Mouse (Mus musculus) olfactory bulb, adult 2 months (tissue): ENCODE results near the gene Cep104. TPM values are rescaled to one million over a fixed set of nuclear protein-coding genes. Genes with fewer than 3 reads are reported as not detected.

ENCODE experiments used
- H3K27ac ChIP-seq: fragments of 200-500 bp; 2 replicates; pipeline ENCODE4 v1.5.1; 2012; ENCODE audit warnings: low read depth, low read length; ENCODE audit not compliant: insufficient read depth
- H3K4me1 ChIP-seq: fragments of 200-500 bp; 2 replicates; pipeline ENCODE4 v1.6.1; 2012; ENCODE audit warnings: low read length; ENCODE audit not compliant: control insufficient read depth, insufficient read depth
- H3K4me3 ChIP-seq: fragments of 200-500 bp; 2 replicates; pipeline ENCODE4 v1.5.1; 2012; ENCODE audit warnings: mild to moderate bottlenecking, low read depth, low read length, moderate library complexity; ENCODE audit not compliant: insufficient read depth
- CTCF ChIP-seq: fragments of 200-500 bp; IDR thresholded peaks from 2 replicates; pipeline ENCODE4 v1.5.1; 2012; ENCODE audit warnings: low read depth, mild to moderate bottlenecking, low read length, moderate library complexity; ENCODE audit not compliant: insufficient read depth
- POLR2A ChIP-seq: fragments of 200-500 bp; IDR thresholded peaks from 2 replicates; pipeline ENCODE4 v1.6.1; 2012; ENCODE audit warnings: mild to moderate bottlenecking, low read depth, low read length, moderate library complexity; ENCODE audit not compliant: insufficient read depth
- WGBS: fragments of 180-500 bp; shearing (Covaris S2); methylation state at CpG from one replicate; pipeline ENCODE4 v1.1.7; 2018; 5-methylcytosine and 5-hydroxymethylcytosine counted together
- polyA plus RNA-seq: library from polyadenylated mRNA; stranded (reverse); fragments of >200 nt; gene quantifications from 2 replicates; pipeline ENCODE4 v1.2.4, GENCODE M21; 2012; ENCODE audit warnings: low replicate concordance; ENCODE audit not compliant: missing spikeins, insufficient read depth, insufficient read length

Cep104 gene
- not detected in 2 replicates for polyA plus RNA-seq

GRCm38 (mm10) chr4:153974431-153975291, at the start of gene Cep104, which contains the start of gene Dffb:
TSS of gene Cep104 (plus strand) at chr4:153975194.
TSS of gene Dffb (minus strand) at chr4:153975126.
- peak within 1 kb of the TSS; percentile 69 for H3K4me3 ChIP-seq
- no peak for TF ChIP-seq CTCF
- TF ChIP-seq POLR2A, result peak; percentile 57
- WGBS, result under 1% methylated on average over 68 of the region's 68 CpGs

DNA sequence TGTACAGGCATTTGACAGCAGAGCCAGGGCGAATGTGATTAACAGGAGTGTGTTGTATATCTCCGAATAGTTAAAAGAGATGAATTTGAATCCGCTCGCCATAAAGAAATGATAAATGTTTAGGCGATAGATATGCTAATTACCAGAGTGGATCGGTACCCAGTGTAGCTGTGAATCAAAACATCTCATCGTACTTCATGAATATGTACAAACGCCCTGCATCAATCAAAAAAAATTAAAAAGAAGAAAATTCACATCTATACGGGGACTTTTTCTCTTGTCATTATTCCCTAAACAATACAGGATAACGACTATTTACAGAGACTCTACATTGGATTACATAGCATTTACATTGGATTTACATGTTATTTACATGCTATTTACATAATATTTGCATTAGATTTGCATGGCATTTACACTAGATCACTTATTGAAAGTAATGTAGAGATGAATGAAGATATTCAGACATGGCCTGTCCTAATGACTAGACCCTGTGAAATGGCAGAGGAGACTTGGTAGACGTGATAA, 46.2 kb upstream of the Cep104 start:
- WGBS, result 62% methylated on average over 11 of the region's 11 CpGs
- TF ChIP-seq CTCF (no peak), POLR2A (no peak)
- Histone ChIP-seq H3K4me3 (no peak overlapping the region), H3K4me1 (no peaks in the 10 kb centered on the region), H3K27ac (no peak overlapping the region)

More at GRCm38 (mm10) chr4:153974431-153975291, at the start of gene Cep104, which contains the start of gene Dffb:
- Histone ChIP-seq H3K4me1 (peaks cover 18% of the 10 kb centered on the region), H3K27ac (peak within 1 kb of the TSS; percentile 43)

GRCm38 (mm10) chr4:153929425-153929824, 45.6 kb upstream of the Cep104 start:
- Histone ChIP-seq H3K4me3 (no peak overlapping the region), H3K27ac (no peak overlapping the region), H3K4me1 (no peaks in the 10 kb centered on the region)
- 63% methylated on average over 10 of the region's 10 CpGs for WGBS
- TF ChIP-seq POLR2A (no peak), CTCF (no peak)

DNA sequence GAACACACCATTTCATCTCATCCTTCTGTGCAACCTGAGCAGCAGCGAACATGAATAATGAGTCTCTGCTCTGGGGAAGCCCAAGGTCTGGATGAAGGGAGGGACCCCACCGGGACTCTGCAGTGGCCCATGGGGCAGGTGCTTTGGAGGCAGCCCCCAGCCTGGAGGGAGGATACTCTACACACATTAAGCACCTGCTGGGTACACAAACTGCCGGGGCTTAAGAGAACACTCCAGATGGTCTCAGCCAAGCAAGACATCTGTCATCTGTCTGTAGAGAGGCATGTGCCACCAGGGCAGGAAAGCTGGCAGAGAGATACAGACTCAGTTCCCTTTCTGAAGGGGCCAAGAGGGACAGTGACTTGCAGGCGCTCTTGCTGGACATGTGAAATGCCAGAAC, 45.1 kb upstream of the Cep104 start:
- TF ChIP-seq POLR2A (no peak), CTCF (no peak)
- H3K4me1 ChIP-seq, result no peaks in the 10 kb centered on the region
- no peak overlapping the region for H3K27ac ChIP-seq
- 88% methylated on average over 4 of the region's 4 CpGs for WGBS
- H3K4me3 ChIP-seq, result no peak overlapping the region

GRCm38 (mm10) chr4:153943243-153943642, 31.8 kb upstream of the Cep104 start:
- WGBS, result 46% methylated on average over 4 of the region's 4 CpGs
- Histone ChIP-seq H3K4me1 (peaks cover 22% of the 10 kb centered on the region; the same call in 1 of the 2 replicates), H3K4me3 (no peak overlapping the region), H3K27ac (no peak overlapping the region)
- TF ChIP-seq POLR2A, result no peak
- TF ChIP-seq CTCF, result peak; percentile 58; the same call in 1 of the 2 replicates

DNA sequence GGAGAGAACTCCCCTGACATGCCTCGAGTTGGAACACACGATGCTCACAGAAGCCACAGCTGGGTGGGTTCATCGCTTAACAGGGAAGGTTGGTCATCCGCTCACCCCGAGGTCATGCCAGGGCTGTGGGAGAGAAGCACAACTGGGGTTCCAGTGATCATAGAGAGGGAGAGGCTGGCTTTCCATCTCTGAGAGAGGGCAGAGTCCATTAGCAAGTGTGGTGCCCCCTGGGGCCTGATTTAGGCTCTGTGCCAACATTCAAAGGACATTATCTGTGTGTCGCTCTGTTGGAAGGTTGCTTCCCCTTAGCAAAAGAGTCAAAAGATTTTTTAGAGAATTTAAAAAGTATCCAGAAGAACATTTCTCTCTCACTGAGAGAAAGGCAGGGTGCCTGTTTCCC, 30.7 kb upstream of the Cep104 start:
- no peak for TF ChIP-seq CTCF
- no peak for TF ChIP-seq POLR2A
- WGBS, result 48% methylated on average over 6 of the region's 6 CpGs
- Histone ChIP-seq H3K4me1 (peaks cover 22% of the 10 kb centered on the region; the same call in 1 of the 2 replicates), H3K4me3 (no peak overlapping the region), H3K27ac (no peak overlapping the region)

DNA sequence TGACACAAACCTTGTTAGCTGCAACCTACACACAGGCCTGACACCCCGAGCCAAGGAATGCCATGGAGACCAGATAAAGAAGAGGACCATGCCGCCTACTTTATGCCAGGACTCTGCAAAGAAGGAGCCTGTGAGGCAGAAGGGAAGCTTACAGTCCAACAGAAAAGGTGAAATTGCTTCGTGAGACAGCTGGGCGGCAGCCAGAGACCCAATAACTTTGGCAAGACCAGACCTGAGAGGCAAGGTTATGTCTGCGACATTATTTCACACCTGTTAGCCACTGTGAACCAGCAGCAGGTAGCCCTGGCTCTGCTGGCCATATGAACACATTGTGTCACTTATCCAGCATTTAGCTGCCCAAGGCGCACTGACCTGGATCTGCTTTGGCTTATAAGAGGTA, 29.3 kb upstream of the Cep104 start:
- Histone ChIP-seq H3K4me3 (no peak overlapping the region), H3K27ac (no peak overlapping the region), H3K4me1 (peaks cover 22% of the 10 kb centered on the region; the same call in 1 of the 2 replicates)
- WGBS, result 92% methylated on average over 6 of the region's 6 CpGs
- TF ChIP-seq POLR2A (no peak), CTCF (no peak)

- no peak overlapping the region for H3K4me3 ChIP-seq
- peaks cover 12% of the 10 kb centered on the region for H3K4me1 ChIP-seq
- H3K27ac ChIP-seq, result no peak overlapping the region
- TF ChIP-seq POLR2A, result no peak
- TF ChIP-seq CTCF, result no peak
- 71% methylated on average over 2 of the region's 2 CpGs for WGBS
These were observed 24.6 kb upstream of the Cep104 start for GRCm38 (mm10) chr4:153950372-153950771.

GRCm38 (mm10) chr4:153951150-153951549, 23.8 kb upstream of the Cep104 start:
- Histone ChIP-seq H3K27ac (no peak overlapping the region), H3K4me3 (no peak overlapping the region)
- WGBS, result 39% methylated on average over 3 of the region's 3 CpGs

More at GRCm38 (mm10) chr4:153951150-153951549, 23.8 kb upstream of the Cep104 start:
- H3K4me1 ChIP-seq, result peaks cover 12% of the 10 kb centered on the region
- no peak for TF ChIP-seq CTCF
- no peak for TF ChIP-seq POLR2A
